Mouse (Mus musculus): Measurements from ENCODE around the gene G530012D18Rik.
"Not testable (repeated sequence)": the region's sequence is repeated elsewhere in the genome, so short reads cannot be mapped to it uniquely, and the experiment has no call there.

The G530012D18Rik gene

DNA sequence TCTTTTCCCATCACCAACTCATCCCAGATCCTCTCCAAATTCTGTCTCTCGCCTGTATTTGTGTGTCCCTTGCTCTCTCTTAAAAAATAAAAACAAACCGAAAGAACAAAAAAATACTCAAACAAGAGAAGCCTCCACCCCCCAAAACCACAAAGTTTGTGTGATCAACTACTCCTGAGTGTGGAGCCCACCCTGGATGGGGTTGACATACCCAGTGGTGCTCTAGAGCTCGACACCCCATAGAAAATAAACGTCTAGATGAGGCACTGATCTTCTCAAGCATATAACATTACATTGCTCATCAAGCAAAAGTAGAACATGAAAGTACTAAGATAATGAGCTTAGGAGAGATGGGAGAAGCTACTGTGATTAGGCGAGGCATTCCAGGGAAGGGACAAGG is 41.7 kb downstream of the G530012D18Rik start:
- DNase-seq = not testable (repeated sequence)

DNA sequence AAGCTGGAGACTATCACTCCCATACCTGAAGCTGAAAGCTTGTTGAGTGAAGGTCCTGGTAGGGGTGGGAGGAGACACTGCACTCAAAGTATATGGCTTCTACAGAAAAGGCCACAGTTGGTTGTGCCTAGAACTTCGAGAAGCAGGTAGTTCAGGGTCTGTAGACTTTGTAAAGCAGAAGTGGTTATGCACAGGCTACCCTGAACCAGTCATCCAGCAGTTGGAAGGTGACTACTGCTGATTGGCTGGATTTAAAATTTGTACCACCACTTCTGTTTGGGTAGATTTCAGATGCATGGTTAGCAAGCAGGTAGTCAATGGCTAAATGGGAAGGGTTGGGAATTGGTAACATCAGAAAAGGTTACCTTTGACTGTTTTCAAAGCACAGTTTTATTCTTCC is 43.2 kb downstream of the G530012D18Rik start:
- peak; percentile 46 to 51 for DNase-seq

Data from B cell, adult 2 months (primary cell).